Mouse (Mus musculus): ENCODE measurements at regions not wholly inside any gene's neighbourhood (a gene's known extent, or its start where the extent isn't known, plus 50 kb on each side); places are given as distances from the start of the nearest gene placed in this dataset.

- ATAC-seq (replicated peaks; ENCODE audit: low FRiP score), result no peak
- H3K27me3 ChIP-seq (ENCODE audit: control insufficient read depth, insufficient read depth, low read length), result no peaks in the 10 kb centered on the region
- no peak overlapping the region for H3K4me3 ChIP-seq (ENCODE audit: low read depth, low read length)
Measured at GRCm38 (mm10) chr7:55519579-55519978, 248.4 kb upstream of the Siglech start.

DNA sequence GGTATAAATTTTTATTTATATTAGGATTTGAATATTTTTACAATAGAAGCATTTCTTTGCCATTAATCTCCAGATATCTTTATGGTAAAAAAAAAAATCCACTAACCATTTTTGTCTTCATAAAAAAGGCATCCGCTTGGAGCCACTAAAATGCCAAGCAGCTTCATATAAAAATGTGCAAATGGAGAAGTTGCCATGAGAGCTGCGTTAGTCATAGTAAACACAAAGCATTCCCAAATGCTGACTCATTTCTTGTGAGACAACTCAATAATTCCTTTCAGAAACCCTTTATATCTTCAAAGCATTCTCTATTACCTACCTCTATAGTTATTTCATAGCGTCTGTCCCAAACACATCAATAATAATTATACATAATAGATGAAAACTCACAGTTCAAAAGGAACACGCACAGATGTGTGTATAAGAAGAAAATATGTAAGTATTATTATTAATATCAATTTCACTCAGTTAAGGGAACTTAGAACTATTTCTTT lies 228.1 kb upstream of the Siglech start:
- no peaks in the 10 kb centered on the region for H3K27me3 ChIP-seq (ENCODE audit: control insufficient read depth, insufficient read depth, low read length)
- no peaks in the 10 kb centered on the region for H3K4me1 ChIP-seq (replicated peaks; ENCODE audit: control insufficient read depth, insufficient read depth, low read length)
- no peaks in the 10 kb centered on the region for H3K9me3 ChIP-seq (ENCODE audit: control insufficient read depth, low read length)
- no peak overlapping the region for H3K9ac ChIP-seq (ENCODE audit: low read length)
- H3K4me2 ChIP-seq (ENCODE audit: low read depth, low read length, severe bottlenecking), result no peak overlapping the region
- DNase-seq (ENCODE audit: low spot score), result no peak
- 87% methylated on average over 4 of the region's 4 CpGs for WGBS
- H3K27ac ChIP-seq (ENCODE audit: low read depth, low read length), result no peak overlapping the region
- ATAC-seq (replicated peaks; ENCODE audit: low FRiP score), result no peak
- H3K4me3 ChIP-seq (ENCODE audit: low read depth, low read length), result no peak overlapping the region
- H3K36me3 ChIP-seq (ENCODE audit: control insufficient read depth, insufficient read depth, low read length), result no peaks in the 10 kb centered on the region

More at GRCm38 (mm10) chr7:55519579-55519978, 248.4 kb upstream of the Siglech start:
- no peaks in the 10 kb centered on the region for H3K4me1 ChIP-seq (replicated peaks; ENCODE audit: control insufficient read depth, insufficient read depth, low read length)
- no peak overlapping the region for H3K27ac ChIP-seq (ENCODE audit: low read depth, low read length)
- no peak for DNase-seq (ENCODE audit: low spot score)
- no peaks in the 10 kb centered on the region for H3K36me3 ChIP-seq (ENCODE audit: control insufficient read depth, insufficient read depth, low read length)
- 89% methylated on average over 3 of the region's 3 CpGs for WGBS
- H3K9me3 ChIP-seq (ENCODE audit: control insufficient read depth, low read length), result no peaks in the 10 kb centered on the region
- H3K4me2 ChIP-seq (ENCODE audit: low read depth, low read length, severe bottlenecking), result no peak overlapping the region
- H3K9ac ChIP-seq (ENCODE audit: low read length), result no peak overlapping the region

- Histone ChIP-seq H3K4me1 (replicated peaks; ENCODE audit: control insufficient read depth, insufficient read depth, low read length) (no peaks in the 10 kb centered on the region), H3K27ac (ENCODE audit: low read depth, low read length) (no peak overlapping the region), H3K36me3 (ENCODE audit: control insufficient read depth, insufficient read depth, low read length) (no peaks in the 10 kb centered on the region), H3K4me2 (ENCODE audit: low read depth, low read length, severe bottlenecking) (no peak overlapping the region), H3K9ac (ENCODE audit: low read length) (no peak overlapping the region), H3K4me3 (ENCODE audit: low read depth, low read length) (no peak overlapping the region), H3K27me3 (ENCODE audit: control insufficient read depth, insufficient read depth, low read length) (no peaks in the 10 kb centered on the region), H3K9me3 (ENCODE audit: control insufficient read depth, low read length) (no peaks in the 10 kb centered on the region)
- ATAC-seq (replicated peaks; ENCODE audit: low FRiP score) (no peak), DNase-seq (ENCODE audit: low spot score) (no peak)
- WGBS, result 93% methylated on average over 3 of the region's 3 CpGs
Measured at GRCm38 (mm10) chr7:55549211-55549610, 218.8 kb upstream of the Siglech start.

- no peak overlapping the region for H3K4me3 ChIP-seq (ENCODE audit: low read depth, low read length)
- WGBS, result 87% methylated on average over 7 of the region's 7 CpGs
- H3K36me3 ChIP-seq (ENCODE audit: control insufficient read depth, insufficient read depth, low read length), result no peaks in the 10 kb centered on the region
- H3K9me3 ChIP-seq (ENCODE audit: control insufficient read depth, low read length), result no peaks in the 10 kb centered on the region
- no peak overlapping the region for H3K27ac ChIP-seq (ENCODE audit: low read depth, low read length)
- H3K9ac ChIP-seq (ENCODE audit: low read length), result no peak overlapping the region
- DNase-seq (ENCODE audit: low spot score) (peak; percentile 50), ATAC-seq (replicated peaks; ENCODE audit: low FRiP score) (no peak)
- no peak overlapping the region for H3K4me2 ChIP-seq (ENCODE audit: low read depth, low read length, severe bottlenecking)
- no peaks in the 10 kb centered on the region for H3K27me3 ChIP-seq (ENCODE audit: control insufficient read depth, insufficient read depth, low read length)
- H3K4me1 ChIP-seq (replicated peaks; ENCODE audit: control insufficient read depth, insufficient read depth, low read length), result no peaks in the 10 kb centered on the region
Measured at GRCm38 (mm10) chr7:55573339-55573738, 194.6 kb upstream of the Siglech start.

- Histone ChIP-seq H3K9me3 (ENCODE audit: control insufficient read depth, low read length) (no peaks in the 10 kb centered on the region), H3K4me3 (ENCODE audit: low read depth, low read length) (no peak overlapping the region), H3K4me2 (ENCODE audit: low read depth, low read length, severe bottlenecking) (no peak overlapping the region), H3K27me3 (ENCODE audit: control insufficient read depth, insufficient read depth, low read length) (no peaks in the 10 kb centered on the region), H3K4me1 (replicated peaks; ENCODE audit: control insufficient read depth, insufficient read depth, low read length) (no peaks in the 10 kb centered on the region), H3K36me3 (ENCODE audit: control insufficient read depth, insufficient read depth, low read length) (no peaks in the 10 kb centered on the region), H3K27ac (ENCODE audit: low read depth, low read length) (no peak overlapping the region), H3K9ac (ENCODE audit: low read length) (no peak overlapping the region)
- DNase-seq (ENCODE audit: low spot score) (no peak), ATAC-seq (replicated peaks; ENCODE audit: low FRiP score) (no peak)
- WGBS, result 98% methylated on average over 2 of the region's 2 CpGs
Measured at GRCm38 (mm10) chr7:55581034-55581926, 186.7 kb upstream of the Siglech start.

All from forebrain, embryonic 11.5 days (tissue).